8 mouse cellular contexts compared by ENCODE assay signal in genomic region chr1:39478896-39479200, GRCm38 (mm10). TPM values are rescaled to one million over a fixed set of nuclear protein-coding genes. Genes with fewer than 3 reads are reported as not detected.
DNase-seq lines count a peak whose midpoint lies in the region; ATAC-seq and TF ChIP-seq lines count a peak whose summit lies in the region.

No protein-coding gene starts in this region.

- H3K27ac ChIP-seq in testis, adult 2 months (ENCODE audit: control insufficient read depth, insufficient read depth, low read depth, low read length), result peak overlapping the region; percentile 64; the same call in 1 of the 2 replicates
- no peak overlapping the region for H3K27ac ChIP-seq in liver, embryonic 13.5 days
- peak overlapping the region; percentile 95 for H3K27ac ChIP-seq in stomach, postnatal 0 days (replicated peaks)

- H3K4me2 ChIP-seq in liver, embryonic 13.5 days, result peak overlapping the region; percentile 99
- H3K4me2 ChIP-seq in stomach, postnatal 0 days (replicated peaks; ENCODE audit: low read depth), result peak overlapping the region; percentile 90

- WGBS in liver, embryonic 13.5 days (ENCODE audit: insufficient replicate concordance), result 7% methylated on average over 10 of the region's 10 CpGs
- 5% methylated on average over 9 of the region's 10 CpGs for WGBS in stomach, postnatal 0 days

- no peak for TF ChIP-seq CTCF in testis, adult 2 months (IDR thresholded peaks at IDR 0.05; ENCODE audit: control insufficient read depth, insufficient read depth, insufficient replicate concordance, low read depth, low read length)
- no peak for TF ChIP-seq CTCF in stomach, postnatal 0 days (IDR thresholded peaks at IDR 0.05; ENCODE audit: low read depth)

- TF ChIP-seq EP300 in stomach, postnatal 0 days (optimal IDR thresholded peaks at IDR 0.05), result no peak

- H3K9ac ChIP-seq in liver, embryonic 13.5 days, result peak overlapping the region; percentile 85
- H3K9ac ChIP-seq in stomach, postnatal 0 days (ENCODE audit: low read length), result peak overlapping the region; percentile 82

- H3K4me3 ChIP-seq in testis, adult 2 months (ENCODE audit: control insufficient read depth, low read depth, low read length), result peak overlapping the region; percentile 47
- H3K4me3 ChIP-seq in liver, embryonic 13.5 days (replicated peaks), result peak overlapping the region; percentile 84
- peak overlapping the region; percentile 79 for H3K4me3 ChIP-seq in stomach, postnatal 0 days (ENCODE audit: low read depth, low read length)

- 0 out of 2 replicates have a peak, but pooled peaks have one; percentile 33 for TF ChIP-seq POLR2A in testis, adult 2 months (IDR thresholded peaks at IDR 0.05; ENCODE audit: control insufficient read depth, low read depth, low read length)

- peak; percentile 29; the same call in 1 of the 2 replicates for ATAC-seq in liver, embryonic 13.5 days (ENCODE audit: low read depth)
- ATAC-seq in stomach, postnatal 0 days (ENCODE audit: low FRiP score, low TSS enrichment), result no peak

- H3K27me3 ChIP-seq in testis, adult 2 months (ENCODE audit: control insufficient read depth, insufficient read depth, low read length), result no peaks in the 10 kb centered on the region; the same call in 1 of the 2 replicates
- no peaks in the 10 kb centered on the region for H3K27me3 ChIP-seq in liver, embryonic 13.5 days
- H3K27me3 ChIP-seq in stomach, postnatal 0 days (ENCODE audit: control insufficient read depth, insufficient read depth, low read length), result no peaks in the 10 kb centered on the region

- H3K4me1 ChIP-seq in testis, adult 2 months (ENCODE audit: control insufficient read depth, insufficient read depth, low read length), result peaks cover 18% of the 10 kb centered on the region
- peaks cover 48% of the 10 kb centered on the region for H3K4me1 ChIP-seq in liver, embryonic 13.5 days (replicated peaks)
- H3K4me1 ChIP-seq in stomach, postnatal 0 days (replicated peaks; ENCODE audit: control insufficient read depth, insufficient read depth), result 0 out of 2 replicates have a peak, but pooled peaks cover 2% of the 10 kb centered on the region

- no peaks in the 10 kb centered on the region for H3K9me3 ChIP-seq in liver, embryonic 13.5 days (replicated peaks)
- no peaks in the 10 kb centered on the region for H3K9me3 ChIP-seq in stomach, postnatal 0 days (ENCODE audit: control insufficient read depth, low read length)

- H3K36me3 ChIP-seq in testis, adult 2 months (ENCODE audit: control insufficient read depth, insufficient read depth, low read length), result no peaks in the 10 kb centered on the region
- no peaks in the 10 kb centered on the region; the same call in 1 of the 2 replicates for H3K36me3 ChIP-seq in liver, embryonic 13.5 days
- H3K36me3 ChIP-seq in stomach, postnatal 0 days (ENCODE audit: control insufficient read depth, insufficient read depth, low read length), result no peaks in the 10 kb centered on the region

- DNase-seq in cerebellum, adult 9-10 months, result peak; percentile 88
- no peak for DNase-seq in cerebellum, adult 8-10 months
- DNase-seq in testis, postnatal 10 days (ENCODE audit: low spot score), result no peak
- no peak for DNase-seq in liver, embryonic 13.5 days
- DNase-seq in stomach, postnatal 0 days (ENCODE audit: low spot score), result no peak
- no peak for DNase-seq in Muller cell, postnatal 12 days (ENCODE audit: inconsistent ontology term)
- DNase-seq in adrenal gland, postnatal 25 days, result no peak

RNA-seq across cellular contexts. Expression of gene Tbc1d8, which starts 0.3 kb away (rescaled TPM):
- polyA plus RNA-seq in testis, adult 2 months (2012; rRNA removed), result 8.8 and 10.0 TPM in 2 replicates
- polyA plus RNA-seq in liver, embryonic 13.5 days (2015; fragmentation: Nextera tagmentation; extraction: Ambion mirVana), result 2.7 and 3.0 TPM in 2 replicates
- 5.3 and 7.3 TPM in 2 replicates for polyA plus RNA-seq in stomach, postnatal 0 days (2015; fragmentation: Nextera tagmentation; extraction: Ambion mirVana)
- total RNA-seq in adrenal gland, postnatal 25 days (2021), result 16.7 and 18.7 TPM in 2 replicates

RNA-seq across cellular contexts. Expression of gene Cnot11, which starts 55.9 kb away (rescaled TPM):
- 9.2 and 10.9 TPM in 2 replicates for polyA plus RNA-seq in testis, adult 2 months (2012; rRNA removed)
- 10.9 and 11.3 TPM in 2 replicates for polyA plus RNA-seq in liver, embryonic 13.5 days (2015; fragmentation: Nextera tagmentation; extraction: Ambion mirVana)
- polyA plus RNA-seq in stomach, postnatal 0 days (2015; fragmentation: Nextera tagmentation; extraction: Ambion mirVana), result 11.1 and 12.3 TPM in 2 replicates
- total RNA-seq in adrenal gland, postnatal 25 days (2021), result 21.2 and 21.9 TPM in 2 replicates
